Mouse (Mus musculus): ENCODE data around the gene Grin2c.

DNA sequence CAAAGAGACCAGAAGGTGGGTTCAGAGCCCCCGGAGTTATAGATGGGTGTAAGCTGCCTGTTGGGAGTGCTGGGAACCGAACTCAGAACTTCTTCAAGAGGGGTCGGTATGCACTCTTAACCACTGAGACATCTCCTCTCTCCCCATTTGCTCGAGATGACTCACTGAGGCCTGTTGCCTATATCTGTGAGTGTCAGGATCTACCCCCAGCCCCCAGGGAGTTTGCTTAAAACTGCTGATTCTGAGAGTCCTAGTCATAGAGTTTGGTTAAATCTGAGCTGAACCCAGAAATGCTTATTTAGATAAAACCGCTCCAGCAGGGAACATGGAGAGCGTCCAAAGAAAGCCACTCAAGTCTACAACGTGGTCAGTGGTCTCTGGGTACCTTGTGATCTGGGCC is 7.1 kb upstream of the Grin2c start:
- TF ChIP-seq CTCF (IDR thresholded peaks at IDR 0.05; ENCODE audit: control insufficient read depth, insufficient read depth, insufficient read length) = no peak
- no peak for TF ChIP-seq MAX (IDR thresholded peaks at IDR 0.05)
- no peak for TF ChIP-seq CEBPB (IDR thresholded peaks at IDR 0.05; ENCODE audit: low read depth)
- TF ChIP-seq MYOD1 (IDR thresholded peaks at IDR 0.05; ENCODE audit: control insufficient read depth, insufficient read length, low read depth) = no peak
- TF ChIP-seq FOSL1 (IDR thresholded peaks at IDR 0.05; ENCODE audit: insufficient read depth, low read length, poor library complexity, severe bottlenecking) = no peak
